Mouse (Mus musculus) neural tube, embryonic 10.5 days (tissue): Measurements from ENCODE around the gene Zfp446.

Source experiments
- DNase-seq: peaks from one replicate; pipeline ENCODE4 v3.0.0-alpha.2; 2017; ENCODE audit warnings: low spot score; ENCODE audit errors: extremely low spot score

Zfp446 gene

DNA sequence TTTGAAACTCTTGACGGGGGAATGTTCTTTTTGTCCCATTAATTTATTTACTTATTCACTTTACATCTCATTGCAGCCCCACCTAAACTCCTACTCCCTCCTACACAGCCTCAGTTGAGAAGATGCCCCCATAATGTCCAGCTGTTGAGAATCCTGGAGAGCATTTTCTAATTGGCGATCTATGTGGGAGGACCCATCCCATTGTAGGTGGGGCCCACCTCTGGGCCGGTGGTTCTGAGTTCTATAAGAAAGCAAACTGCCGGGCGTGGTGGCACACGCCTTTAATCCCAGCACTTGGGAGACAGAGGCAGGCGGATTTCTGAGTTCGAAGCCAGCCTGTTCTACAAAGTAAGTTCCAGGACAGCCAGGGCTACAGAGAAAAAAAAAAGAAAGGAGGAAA lies 9.3 kb downstream of the Zfp446 start:
- no peak for DNase-seq

DNA sequence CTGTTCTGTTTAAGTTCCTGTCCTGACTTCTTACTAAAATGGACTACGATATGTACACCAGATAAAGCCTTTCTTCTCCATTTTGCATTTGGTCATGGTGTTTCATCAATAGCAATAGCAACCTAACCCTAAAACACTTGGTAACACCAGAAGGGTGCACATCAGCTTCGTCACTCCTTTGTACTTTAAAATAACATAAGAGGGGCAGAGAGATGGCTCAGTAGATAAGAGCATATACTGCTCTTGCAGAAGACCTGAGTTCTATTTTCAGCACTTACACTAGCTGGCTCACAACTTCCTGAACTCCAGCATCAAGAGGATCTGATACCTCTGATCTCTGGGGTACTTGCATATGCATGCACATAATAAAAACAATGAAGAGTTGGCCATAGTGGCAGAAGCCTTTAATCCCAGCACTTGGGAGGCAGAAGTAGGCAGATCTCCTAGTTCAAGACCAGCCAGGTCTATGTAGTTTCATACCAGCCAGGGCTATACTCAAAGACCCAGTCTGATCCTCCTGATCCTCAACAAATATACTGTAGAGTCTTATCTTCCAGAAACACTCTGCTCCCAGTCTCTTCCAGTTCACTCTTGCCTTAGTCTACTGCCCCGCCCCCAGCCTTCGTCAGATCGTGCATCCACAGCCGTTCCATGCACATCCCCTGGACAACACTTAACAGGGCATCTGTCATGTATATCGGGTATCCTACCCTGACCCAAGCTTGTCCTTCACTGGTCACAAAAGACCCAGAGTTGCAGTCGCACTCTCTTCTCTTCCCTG lies 10.0 kb downstream of the Zfp446 start:
- no peak for DNase-seq

DNA sequence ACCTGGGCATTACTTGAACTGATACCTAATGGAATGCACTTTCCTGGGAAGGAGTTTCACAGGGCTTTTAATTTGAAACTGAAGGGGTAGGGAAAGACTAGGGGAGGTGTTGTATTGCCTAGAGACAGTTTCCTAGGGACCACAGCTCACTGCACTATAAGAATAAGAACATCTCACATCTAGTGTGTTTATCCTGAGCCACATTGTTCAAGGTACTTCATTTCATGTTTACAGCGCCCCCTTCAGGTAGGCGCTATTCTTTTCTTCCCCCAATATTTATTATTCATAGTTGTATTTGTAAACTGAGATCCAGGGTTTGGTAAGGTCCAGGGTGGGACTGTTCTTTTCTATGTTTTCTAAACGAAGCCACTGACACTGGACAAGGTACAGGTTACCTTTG lies 14.6 kb downstream of the Zfp446 start:
- DNase-seq, result no peak

DNA sequence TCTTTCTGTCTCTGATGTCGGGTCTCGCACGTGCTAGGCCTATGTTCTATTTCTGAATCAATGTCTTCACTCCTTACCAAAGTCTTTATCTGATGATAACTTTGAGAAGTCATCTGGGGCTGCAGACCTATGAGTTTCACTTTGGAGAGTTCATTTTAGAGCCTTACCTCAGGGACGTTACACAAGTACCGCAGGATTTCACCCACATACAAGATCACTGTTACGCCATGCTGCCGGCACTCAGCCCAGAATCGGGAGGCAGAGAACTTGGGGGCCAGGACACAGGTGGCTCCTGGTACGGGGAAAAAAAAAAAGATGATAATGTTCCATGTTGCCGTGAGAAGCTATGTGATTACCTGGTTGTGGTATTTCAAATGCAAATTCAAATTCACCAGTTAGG lies 15.5 kb downstream of the Zfp446 start:
- no peak for DNase-seq

DNA sequence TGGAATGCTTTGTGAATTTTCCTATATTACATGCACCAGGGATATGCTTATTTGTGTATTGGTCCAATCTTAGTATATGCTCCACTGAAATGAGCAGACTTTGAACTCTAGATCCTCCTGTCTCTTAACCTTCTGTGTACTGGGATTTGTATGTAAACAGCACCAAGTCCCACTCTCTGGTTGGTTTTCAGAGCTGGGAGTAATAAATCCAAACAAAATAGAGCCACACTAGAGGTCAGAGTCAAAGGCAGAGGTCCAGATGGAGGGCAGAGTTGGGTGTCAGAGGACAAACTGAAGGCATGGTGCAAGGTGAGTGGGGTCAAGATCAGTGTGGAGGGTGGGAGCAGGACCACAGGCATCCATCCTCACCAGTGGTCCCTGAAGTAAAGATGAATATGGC lies 18.2 kb downstream of the Zfp446 start:
- no peak for DNase-seq

DNA sequence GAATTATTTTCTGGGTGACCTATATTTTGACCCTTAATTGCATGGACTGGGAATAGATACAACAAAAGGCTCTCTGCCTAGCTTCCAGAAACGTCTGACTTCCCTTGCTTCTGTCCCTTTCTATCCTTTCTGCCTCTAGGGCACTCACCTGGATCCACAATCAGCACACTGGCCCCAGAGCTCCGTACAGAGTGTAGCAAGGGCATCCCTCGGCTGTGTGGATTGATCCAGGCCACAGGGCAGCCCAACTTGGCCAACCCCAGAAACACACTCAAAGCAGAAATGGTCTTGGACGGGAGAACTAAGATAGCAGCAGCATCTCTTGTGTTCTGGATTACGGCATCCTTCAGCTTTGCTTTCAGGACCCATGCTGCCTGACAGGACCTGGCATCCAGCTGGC lies 19.6 kb downstream of the Zfp446 start:
- DNase-seq, result no peak

DNA sequence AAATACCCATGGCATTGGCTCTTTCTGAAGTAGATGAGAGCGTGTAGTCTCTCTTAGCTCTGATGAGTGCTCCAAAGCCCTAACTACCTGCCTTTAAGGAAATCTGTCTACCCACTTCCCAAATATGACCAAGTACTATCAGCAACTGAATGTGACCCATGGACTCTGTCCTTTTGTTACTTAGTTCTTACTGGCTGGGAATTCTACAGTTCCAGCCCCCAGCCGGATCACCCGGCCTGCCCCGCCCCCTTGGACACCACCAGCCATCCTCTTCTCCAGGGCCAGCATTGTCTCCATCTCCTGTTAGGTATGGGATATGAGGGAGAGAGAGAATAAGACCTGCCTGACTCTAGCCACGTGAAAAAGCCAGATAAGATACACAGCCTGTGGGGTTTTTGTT lies 20.4 kb downstream of the Zfp446 start, which contains the start of gene Slc27a5:
TSS of gene Slc27a5 (minus strand) at position 140 of the 400 bp plus-strand sequence.
- no peak for DNase-seq

DNA sequence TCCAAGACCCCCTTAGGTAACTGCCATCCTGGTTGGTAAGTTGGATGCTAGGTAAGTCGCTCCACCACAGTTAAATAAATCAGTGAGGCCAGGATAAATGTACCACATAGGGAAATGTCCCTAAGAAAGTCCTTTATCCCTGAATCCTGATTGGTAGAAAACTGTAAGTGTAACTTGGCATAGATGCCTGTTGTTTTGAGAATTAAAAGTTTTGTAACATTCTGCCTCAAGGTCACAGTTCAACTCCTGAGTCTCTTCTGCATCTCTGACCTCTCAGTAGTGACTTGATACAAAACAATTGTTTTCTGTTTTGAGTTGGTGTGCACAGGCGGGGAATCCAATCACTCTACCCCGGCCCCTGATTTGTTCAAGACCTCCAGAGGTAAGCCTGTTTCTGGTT lies 21.2 kb downstream of the Zfp446 start, which contains the start of gene Trim28:
TSS of gene Trim28 (plus strand) at position 264 of the 400 bp plus-strand sequence.
- no peak for DNase-seq

DNA sequence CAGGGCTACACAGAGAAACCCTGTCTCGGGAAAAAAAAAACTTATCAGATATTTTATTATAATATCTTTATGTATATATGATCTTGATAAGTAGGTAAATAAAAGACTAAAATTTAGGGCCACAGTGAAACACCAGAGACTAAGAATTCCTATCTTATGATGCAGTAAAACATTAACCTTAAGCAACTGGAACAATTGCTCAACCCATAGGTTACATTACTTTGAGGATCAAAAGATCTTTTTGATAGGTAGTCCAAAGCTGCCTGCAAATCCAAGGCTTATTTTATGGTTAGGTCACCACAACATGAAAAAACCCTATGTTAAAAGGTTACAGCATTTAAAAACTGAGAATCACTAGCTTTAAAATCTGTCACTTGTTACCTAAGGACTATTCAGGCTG lies 23.9 kb downstream of the Zfp446 start:
- DNase-seq, result no peak

DNA sequence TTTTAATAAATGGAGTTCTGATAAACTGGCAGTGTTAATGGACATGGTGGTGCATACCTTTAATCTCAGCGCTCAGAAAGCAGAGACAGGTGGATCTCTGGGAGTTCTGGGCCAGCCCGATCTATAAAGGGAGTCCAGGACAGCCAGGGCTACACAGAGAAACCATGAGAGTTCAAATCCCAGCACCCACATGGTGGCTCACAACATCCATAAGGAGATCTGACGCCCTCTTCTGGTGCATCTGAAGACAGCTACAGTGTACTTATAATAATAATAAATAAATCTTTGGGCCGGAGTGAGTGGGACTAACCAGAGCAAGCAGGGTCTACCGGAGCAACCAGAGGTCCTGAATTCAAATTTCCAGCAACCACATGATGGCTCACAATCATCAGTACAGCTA lies 25.7 kb downstream of the Zfp446 start:
- no peak for DNase-seq

DNA sequence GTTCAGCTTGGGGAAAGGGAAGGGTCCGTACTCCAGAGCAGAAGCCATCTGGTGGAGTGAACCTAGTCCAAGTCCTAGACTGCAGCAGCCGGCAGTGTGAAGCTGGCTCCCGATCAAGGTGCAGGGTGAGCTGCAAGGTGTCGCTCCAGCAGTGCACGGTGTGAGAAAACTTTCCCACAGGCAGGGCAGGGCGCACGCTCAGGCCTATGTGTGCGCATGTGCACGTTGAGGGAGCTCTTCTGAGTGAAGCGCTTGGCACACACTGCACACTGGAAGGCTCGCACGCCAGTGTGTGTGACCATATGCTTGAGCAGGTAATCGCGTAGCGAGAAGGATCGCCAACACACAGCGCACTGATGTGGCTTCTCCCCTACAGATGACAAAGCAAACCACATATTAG lies 28.4 kb downstream of the Zfp446 start:
- DNase-seq, result no peak

DNA sequence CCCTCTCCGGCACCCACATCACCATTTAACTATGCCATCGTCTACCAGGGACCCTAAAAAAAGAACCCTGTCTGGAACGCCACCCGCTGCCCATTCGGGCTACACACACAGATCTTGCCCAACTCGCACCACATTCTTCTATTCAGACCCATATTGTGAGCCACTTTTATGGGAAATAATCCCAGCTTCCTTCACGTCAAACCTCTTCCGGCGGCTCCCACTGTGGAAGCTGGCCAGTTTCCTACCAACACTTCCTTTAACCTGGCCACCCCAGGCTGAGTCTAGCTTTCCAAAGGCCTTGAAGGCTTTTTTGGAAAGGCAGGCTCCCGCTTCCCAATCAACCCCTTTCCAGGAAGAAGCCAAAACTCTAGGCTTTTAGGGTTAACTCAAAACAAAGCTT lies 28.9 kb downstream of the Zfp446 start:
- no peak for DNase-seq

DNA sequence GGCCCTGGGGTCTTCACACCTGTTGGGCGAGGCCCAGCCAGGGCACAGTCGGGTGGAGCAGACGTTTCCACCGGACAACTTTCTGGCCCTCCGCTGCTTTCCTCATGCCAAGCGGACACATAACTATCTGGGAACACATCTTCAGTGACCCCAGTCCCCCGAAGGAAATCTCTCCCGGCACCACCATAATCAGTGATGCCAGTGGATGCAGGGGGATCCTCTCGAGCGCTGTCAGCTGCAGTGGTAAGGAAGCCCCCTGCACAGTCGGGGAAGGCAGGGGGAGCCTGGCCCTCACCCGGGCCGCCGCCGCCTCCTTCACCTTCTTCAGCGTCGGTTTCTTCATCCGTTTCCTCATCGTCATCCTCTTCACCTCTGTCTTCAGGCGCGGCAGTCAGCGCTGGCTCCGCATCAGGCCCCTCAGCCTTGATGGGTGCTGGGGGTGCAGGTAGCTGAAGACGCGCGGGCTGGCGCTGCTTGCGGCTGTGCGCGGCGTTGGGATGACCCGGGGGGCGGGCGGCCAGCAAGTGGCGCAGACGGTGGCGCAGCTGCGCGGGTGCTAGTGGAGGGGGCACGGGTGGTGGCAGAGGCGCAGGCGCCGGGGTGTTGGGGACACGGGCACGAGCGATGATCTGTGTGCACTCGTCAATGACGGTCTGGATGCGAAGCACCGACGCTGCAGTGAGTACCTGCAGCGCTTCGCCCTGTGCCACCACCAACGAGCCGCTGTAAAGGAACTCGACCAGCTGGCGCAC lies 29.9 kb downstream of the Zfp446 start:
- no peak for DNase-seq

DNA sequence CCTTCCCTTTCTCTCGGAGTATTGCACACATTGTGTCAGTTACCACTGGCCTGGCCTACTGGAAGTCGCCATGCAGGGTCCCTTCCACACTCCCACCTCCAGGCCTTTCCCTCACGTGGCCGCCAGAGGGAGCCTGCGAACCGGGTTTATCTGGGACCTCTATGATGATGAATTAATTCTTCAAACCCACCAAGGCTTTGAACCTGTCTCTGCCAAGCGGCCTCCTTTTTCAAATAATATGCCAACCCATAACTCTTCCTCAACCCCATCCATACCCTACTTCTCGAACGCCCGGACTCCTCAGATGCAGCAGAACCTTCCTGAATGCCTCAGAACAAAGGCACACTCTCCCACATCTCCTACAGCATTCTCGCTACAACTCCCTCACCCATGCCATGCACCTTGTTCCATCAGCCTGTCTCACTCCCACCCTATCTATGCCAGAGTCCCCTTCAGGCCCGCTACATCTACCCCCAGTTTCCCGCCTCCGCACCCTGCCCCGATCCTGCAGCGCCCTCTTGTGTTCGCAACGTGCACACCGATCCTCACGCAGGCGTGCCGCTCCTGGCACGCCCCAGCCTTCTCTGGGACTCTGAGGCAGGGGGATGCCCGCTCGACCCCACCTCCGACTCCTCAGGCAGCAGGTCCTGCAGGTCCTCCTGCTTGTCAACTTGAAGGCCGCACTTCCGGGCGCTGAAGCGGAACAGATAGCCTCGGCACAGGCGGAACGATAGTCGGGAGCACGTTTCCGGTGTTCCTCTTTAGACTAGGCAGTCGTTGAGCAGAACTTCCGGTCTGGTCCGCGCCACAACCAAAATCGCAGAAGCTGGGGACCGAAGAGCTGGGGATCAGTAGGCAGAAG lies 31.7 kb downstream of the Zfp446 start:
- DNase-seq, result peak; percentile 99

DNA sequence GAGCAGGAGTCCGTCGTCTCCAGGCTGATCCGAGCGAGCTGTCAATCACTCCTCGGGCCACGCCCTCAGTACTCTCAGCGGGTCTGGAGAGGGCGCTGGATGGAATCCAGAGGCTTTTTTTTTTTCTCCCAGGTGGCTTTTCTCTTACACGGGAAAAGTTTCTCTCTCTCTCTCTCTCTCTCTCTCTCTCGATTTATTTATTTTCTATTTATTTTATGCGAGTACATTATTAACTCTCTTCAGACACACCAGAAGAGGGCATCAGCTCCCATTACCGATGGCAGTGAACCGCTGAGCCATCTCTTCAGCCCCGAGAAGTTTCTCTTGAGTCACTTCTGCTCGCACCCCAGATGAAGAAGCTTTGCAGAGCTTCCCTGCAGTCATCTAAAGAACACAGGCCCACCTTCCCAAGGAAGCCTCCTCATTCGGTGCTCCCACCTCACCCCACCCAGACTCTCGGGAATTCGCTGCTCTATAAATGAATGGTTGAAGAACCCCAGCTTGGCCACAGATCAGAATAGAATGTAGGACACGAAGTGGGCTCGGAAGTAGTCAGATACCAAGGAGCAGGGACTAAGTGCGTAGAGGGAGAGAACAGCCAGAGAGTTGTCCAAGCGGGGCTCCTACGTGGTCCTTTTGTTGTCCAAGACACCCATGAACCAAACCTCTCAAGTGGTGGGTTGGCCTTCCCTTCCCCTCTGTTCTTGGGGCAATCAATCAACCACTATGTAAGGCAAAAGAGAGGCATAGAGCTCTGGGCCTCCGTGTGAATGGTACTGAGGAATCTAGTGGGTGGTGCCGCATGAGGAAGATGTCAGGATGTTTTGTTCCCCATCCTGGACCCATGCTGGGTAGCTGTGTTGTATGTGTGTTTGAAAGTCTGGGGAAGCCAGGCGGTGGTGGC lies 32.6 kb downstream of the Zfp446 start, which contains the start of gene Zbtb45:
TSS of gene Zbtb45 (minus strand) at position 30 of the 904 bp plus-strand sequence.
- peak; percentile 53 for DNase-seq

DNA sequence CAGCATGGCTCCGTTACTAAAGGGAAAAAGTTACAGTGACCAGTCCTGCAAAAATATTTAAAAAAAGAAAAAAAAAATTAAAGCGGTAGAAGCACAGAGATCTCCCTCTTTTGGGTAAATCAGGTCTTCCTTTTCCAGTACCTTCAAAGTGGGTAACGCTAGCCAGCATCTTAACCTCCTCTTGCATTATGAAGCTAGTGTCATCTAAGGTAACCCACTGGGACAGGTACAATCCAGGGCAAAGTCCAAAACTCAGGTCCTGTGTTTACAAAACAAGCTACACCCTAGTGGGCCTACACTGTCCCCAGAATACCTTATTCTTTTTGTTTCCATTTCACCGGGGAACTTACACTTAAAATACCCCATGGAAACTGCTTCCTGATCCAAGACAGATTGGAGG lies 36.0 kb downstream of the Zfp446 start:
- DNase-seq, result no peak

DNA sequence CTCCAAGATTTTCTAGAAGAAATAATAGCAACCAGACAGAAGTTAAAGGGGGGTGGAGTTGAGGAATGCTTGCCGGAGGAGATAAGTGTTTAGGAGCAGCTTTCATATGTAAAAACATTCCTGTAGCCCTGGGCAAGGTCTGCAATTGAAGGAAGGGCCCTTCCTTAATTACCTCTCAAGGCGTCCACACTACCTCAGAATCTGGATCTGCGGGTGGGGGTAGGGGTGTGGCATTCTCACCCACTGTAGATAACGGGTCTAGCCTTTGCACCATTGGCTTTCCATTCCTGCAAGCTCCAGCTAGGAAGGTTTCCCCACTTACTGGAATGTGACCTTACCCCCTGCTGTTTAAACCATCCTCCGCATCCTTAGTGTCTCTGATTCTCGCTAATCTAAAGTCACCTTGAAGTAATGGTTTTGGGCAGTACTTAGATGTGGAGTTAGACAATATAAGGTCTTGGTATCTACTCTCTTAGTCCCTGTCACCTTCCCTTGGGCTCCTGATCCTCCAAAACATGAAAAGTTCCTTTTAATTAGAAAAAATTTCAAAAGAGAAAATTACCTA lies 36.7 kb downstream of the Zfp446 start:
- DNase-seq, result no peak

DNA sequence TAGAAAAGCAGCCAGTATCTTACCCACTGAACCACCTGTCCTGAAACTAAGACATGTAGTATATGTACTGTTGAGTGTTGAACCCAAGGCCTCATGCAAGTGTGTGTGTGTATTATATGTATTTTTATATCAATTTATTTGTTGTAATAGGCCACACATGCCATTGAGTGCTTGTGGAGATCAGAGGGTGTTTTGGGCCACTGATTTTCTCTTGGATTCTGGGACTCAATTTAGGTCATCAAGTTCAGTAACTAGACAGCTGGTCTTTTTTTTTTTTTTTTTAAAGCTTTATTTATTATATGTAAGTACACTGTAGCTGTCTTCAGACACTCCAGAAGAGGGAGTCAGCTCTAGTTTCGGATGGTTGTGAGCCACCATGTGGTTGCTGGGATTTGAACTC lies 37.6 kb downstream of the Zfp446 start:
- DNase-seq, result no peak

DNA sequence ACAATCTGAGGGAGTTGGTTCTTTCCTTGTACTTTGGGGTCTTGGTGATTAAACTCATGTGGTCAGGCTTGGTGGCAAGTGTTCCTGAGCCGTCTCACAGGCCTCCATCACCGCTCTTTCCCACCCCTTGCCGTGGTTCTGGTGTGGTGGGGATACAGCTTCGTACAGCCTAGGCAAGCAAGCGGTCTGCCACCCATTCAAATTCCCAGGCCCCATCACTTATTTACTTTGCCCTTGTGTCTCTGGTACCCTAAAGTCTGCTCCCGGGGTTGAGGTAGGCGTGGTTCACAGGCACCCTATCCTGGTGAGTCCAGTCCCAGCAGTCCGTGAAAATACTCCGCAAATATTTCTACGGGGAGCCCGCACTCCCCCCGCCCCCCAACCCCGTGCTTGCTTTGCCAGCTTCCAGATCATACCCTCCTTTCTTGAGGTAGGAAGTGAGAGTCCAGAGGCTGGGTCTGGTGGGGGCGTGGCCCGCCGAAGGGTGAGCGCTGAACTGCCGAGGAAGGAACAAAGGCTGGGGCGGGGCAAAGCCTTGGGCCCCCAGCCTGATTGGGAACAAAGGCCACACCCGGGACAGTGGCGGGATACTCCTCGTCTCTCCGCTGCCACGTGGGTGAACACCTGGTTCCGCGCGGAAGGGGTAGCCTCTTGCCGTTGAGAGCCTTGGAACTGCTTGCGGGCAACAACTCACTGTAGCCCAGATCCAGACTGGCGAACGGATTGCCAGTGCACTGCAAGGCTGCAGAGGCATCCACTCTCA lies 45.3 kb downstream of the Zfp446 start:
- DNase-seq, result peak; percentile 90
